Mouse (Mus musculus): ENCODE results near the gene Arpc2.

DNA sequence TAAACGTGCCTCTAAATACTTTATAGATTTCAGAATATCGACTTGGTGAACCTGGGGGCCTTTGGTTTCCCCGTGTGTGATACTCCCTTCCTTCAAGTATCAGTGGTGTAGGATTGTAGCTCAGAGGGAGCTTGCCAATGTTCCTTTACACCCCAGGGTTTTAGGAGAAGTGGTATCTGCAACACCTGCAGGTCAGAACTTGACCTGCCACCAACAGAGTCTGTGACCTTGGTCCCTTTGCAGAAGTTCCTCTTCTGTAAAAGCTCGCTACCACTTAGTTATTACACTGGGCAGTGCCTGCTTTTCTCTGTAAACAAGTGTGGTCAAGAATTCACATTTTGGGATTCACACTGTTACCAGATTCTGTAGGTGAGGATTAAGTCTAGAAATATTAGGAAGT lies 14.2 kb downstream of the Arpc2 start:
- TF ChIP-seq EP300 (IDR thresholded peaks at IDR 0.05; ENCODE audit: insufficient read depth, low read depth, low read length) (no peak), CTCF (IDR thresholded peaks at IDR 0.05; ENCODE audit: low read depth, low read length) (no peak)

Data from ES-Bruce4 (cell line).